Mouse (Mus musculus) ES-Bruce4 (cell line): ENCODE measurements at regions not wholly inside any gene's neighbourhood (a gene's known extent, or its start where the extent isn't known, plus 50 kb on each side); places are given as distances from the start of the nearest gene placed in this dataset.

ENCODE experiments used
- CTCF ChIP-seq: IDR thresholded peaks from one replicate; pipeline ENCODE4 v1.8.1; 2011; ENCODE audit warnings: low read depth, low read length
- POLR2A ChIP-seq: IDR thresholded peaks from one replicate; pipeline ENCODE4 v1.8.1; 2011; ENCODE audit warnings: low read length; ENCODE audit not compliant: insufficient read depth

DNA sequence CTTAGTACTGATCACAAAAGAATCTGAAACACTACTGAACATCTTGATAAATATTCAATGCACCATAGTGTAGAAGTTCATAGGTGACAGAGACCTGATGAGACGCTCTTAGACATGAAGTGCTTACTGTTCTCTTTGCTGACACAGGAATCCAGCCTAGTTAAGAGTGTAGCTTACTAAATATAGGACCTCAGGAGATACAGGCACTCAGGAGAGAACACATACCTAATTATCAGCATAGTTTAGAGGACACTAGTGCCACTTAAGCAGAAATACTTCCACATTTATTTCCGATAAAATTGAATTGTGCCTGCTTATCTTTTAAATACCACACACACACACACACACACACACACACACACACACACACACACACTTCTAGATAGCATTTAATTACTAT lies 1004.0 kb upstream of the Cdh6 start:
- TF ChIP-seq CTCF: no peak
- no peak for TF ChIP-seq POLR2A
